Mouse (Mus musculus) c-Kit-positive CD71-positive TER-119-positive erythroid progenitor cells, embryonic 14.5 days (primary cell): ENCODE measurements around the gene Sorbs1.

Experiments used
- DNase-seq: peaks from one replicate; pipeline ENCODE4 v3.0.0-alpha.2; 2013; ENCODE audit warnings: low spot score

The Sorbs1 gene

GRCm38 (mm10) chr19:40345684-40346083, 167.9 kb downstream of the Sorbs1 start:
- DNase-seq = peak; percentile 72

DNA sequence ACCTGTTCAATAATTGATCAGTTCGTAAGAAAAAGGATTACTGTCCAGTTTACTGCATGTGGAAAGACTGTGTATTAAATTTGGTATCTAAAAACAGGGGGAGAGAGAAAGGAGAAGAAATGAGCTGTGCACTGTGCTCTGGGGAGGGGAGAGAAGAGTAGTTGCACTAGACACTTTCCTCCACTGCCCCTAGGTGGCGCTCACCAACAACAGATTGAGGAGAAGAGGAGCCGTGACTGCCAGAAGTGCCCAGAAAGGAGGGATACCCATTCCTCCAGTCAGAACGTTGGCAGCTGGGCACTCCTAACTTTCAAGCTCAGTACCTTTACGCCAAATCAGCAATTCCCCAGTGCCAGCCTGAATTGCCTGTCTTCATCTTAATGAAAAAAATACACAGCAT, 170.6 kb downstream of the Sorbs1 start:
- DNase-seq = peak; percentile 72

DNA sequence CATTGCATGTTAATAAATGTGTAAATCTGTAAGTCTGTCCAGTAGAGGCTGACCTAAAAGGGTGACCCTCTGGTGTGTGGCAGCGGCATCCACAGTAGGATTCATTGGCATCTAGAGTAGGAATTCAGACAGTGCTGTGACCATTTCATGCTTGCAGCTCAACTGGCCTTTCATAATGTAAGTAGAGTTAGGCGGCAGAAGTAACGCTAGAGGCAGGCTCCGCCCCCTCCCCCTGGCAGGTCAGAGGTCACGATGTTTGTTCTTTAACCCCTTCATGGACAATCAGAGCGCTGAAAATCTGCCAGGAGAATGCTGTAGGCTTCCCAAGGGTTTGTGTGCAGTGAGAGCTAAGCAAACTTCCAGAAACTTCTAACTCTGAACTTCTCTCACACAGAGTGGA, 172.4 kb downstream of the Sorbs1 start:
- no peak for DNase-seq

- no peak for DNase-seq
These were observed 176.9 kb downstream of the Sorbs1 start for GRCm38 (mm10) chr19:40336694-40337093.

- DNase-seq = no peak
These were observed 179.7 kb downstream of the Sorbs1 start for GRCm38 (mm10) chr19:40333905-40334304.

- no peak for DNase-seq
These were observed 180.5 kb downstream of the Sorbs1 start for GRCm38 (mm10) chr19:40333081-40333480.

DNA sequence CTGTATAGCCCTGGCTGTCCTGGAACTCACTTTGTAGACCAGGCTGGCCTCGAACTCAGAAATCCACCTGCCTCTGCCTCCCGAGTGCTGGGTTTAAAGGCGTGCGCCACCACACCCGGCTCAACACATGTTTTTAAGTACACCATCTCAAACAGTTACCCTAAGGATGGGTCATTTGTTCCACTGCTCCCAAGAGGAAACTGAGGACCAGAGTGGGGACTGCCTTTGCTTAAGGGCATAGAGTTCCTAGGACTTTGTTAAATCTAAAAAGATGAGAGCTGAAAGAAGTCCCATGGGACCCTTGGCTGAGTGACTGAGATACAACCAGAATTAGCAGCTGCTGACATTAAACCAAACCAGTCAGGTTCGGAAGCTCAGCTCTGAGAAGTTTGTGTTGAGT, 181.3 kb downstream of the Sorbs1 start:
- DNase-seq = no peak

DNA sequence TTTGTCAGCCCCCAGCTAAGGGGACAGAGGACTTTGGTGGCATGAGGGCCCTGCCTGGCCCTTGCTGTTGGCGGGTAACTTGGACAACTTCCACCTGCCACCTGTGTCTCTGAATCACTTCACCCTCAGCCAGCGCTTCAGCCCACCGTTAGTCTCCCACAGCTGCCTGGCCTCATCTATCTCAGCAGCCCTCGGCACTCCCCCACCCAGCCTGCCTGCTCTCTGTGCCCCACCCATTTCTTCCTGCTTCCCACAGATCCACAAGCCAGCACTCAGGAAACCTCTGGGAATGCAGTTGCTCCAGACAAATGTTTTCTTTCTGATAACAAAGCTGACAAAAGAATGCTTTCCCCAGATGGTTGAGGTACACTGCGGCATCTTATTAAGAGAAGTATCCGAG, 181.7 kb downstream of the Sorbs1 start:
- DNase-seq = no peak

- no peak for DNase-seq
These were observed 187.5 kb downstream of the Sorbs1 start for GRCm38 (mm10) chr19:40326126-40326525.

GRCm38 (mm10) chr19:40325381-40325780, 188.2 kb downstream of the Sorbs1 start:
- no peak for DNase-seq

DNA sequence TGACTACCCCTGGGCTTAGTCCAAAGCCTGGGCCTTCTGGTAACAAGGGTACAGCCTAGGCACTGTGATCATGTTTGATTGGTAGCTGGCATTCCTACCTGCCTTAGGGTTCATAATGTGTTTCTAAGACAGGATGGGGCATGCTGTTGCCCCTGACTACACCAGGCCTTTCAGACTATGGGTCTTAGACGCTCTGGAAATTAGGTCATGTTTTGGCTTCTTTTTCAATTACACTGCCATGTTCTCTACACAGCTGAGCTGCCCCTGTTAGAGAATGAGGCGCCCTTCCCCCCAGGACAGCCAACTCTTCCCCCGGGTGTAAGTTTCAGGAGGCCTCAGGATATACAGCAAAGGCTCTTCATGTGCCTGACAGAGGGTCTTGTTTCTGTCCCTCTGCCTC, 191.4 kb downstream of the Sorbs1 start:
- DNase-seq = no peak

- DNase-seq = no peak
These were observed 194.4 kb downstream of the Sorbs1 start for GRCm38 (mm10) chr19:40319199-40319598.

DNA sequence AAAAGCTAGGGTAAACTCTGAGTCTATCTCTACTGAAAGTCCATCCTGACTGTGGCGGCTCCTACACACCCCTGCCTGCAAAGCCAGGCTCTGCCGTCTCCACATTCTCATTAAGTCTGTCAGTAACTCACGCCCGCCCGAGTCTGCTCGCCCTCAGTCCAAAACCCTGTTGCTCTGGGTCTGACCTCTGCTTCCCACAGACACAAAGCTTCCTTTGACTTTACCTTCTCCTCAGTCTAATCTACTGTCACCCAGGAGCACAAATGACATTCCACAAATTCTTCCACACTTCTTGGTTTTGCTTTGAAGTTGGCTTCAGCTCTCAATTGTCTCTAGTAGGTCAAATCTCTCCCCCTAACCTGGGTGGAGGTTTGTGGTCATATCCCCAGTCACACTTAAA, 195.1 kb downstream of the Sorbs1 start:
- DNase-seq = no peak

DNA sequence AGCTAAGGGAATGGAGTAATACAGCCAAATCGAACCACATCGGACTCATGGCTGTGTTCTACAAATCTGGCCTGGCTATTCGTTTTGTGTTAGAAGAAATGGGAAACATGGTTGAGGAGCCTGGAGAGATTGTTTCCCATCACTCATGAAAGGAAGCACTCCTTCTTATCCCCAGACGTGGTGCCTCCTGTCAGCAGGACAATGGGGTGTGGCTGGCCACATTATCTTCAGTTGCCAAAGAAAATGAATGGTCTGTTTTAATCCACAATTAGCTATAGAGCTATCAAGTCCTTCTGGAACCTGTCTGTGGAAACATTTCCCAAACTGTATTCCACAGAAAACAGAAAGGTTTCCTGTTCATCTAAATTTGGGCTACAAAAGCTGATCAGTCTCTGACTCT, 196.6 kb downstream of the Sorbs1 start:
- DNase-seq = no peak

- no peak for DNase-seq
These were observed 199.3 kb downstream of the Sorbs1 start for GRCm38 (mm10) chr19:40314252-40314651.

GRCm38 (mm10) chr19:40311631-40312030, 201.9 kb downstream of the Sorbs1 start:
- DNase-seq = no peak

DNA sequence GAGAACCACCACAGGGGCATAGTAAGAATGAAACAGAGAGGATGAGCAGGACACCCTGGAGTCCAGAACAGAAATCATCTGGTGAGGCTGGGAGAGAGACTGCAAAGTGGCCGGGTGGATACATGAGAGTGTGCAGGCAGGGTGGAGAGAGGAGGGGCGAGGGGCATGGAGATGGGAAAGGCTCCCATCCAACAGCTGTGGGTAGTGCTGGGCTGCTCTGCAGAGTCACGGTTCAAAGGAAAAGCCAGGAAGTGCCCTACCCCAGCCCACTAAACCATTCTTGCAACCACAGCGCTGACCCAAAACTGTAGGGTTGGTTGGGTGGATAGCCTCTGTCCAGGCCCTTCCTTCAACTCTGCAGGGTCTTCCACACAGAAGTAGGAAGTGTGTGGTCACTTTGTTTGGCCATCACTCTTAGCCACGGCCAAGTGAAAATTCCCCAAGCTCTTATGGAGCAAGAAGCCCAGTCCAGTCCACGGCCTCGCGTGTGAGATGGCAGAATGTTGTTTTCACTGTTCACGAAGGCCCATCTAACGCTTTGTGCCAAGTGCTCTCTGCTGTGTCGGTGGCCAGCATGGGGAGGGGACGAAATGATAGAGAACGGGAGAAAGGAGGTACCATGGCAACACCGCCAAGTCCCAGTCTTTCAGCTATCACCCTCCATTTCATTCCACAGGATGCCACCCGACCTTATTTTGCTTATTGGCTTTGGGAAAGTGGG, 203.0 kb downstream of the Sorbs1 start:
- no peak for DNase-seq

DNA sequence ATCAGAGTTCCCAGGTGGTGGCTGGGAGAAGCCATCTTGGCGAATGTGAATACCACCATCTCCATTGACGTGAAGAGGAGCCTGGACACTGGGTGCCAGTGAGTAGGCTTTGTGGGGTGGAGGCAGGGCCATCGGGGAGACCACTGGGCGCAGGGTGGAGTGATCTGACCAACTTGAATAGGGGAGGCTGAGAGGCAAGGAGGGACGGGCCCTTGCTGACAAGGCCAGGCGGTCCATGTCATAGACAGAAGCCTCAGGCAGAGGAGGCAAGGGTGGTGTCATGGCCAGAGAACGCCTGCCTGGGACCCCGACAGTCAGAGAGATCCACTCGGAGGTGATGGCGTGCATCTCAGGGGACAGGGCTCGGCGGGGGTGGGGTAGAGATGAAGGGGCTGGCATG, 203.7 kb downstream of the Sorbs1 start:
- DNase-seq = no peak

- no peak for DNase-seq
These were observed 206.0 kb downstream of the Sorbs1 start for GRCm38 (mm10) chr19:40307550-40307949.

DNA sequence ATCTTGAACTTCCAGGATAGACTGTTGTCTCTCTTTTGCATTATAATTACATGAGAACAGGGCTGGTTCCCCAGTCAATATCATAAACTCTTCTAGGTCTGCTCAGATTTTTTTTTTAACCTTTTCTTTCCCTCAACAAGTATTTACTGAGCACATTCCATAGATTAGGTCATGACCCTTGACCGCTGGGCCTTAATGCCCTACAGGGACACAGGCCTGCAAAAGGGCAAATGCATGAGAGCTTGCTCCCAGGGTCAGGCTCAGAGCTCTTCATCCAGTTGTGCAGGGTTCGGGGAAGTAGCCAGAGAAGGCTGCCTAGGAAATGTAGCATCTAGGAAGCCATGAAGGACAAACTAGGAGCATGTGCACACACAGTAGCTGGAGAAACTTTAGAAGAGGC, 206.9 kb downstream of the Sorbs1 start:
- no peak for DNase-seq

DNA sequence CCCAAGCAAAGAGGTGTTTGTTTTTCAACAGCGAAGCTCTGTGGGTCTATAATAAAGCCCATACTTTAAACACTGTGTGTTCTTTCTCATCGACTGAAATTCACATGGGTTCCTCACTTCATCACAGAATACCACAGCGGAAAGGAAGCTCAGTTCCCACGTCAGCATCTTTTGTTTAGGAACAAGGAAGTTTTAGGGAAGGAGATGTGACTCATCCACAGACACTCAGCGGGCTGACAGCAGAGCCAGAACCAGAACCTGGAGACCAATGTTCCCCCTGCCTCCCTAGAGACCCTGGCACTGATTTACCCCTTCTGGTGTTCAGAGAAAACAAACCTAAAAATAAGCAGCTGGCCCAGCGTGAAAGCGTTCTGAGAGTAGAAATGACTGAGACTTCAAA, 208.1 kb downstream of the Sorbs1 start:
- DNase-seq = no peak

GRCm38 (mm10) chr19:40302916-40303315, 210.7 kb downstream of the Sorbs1 start:
- DNase-seq = no peak

DNA sequence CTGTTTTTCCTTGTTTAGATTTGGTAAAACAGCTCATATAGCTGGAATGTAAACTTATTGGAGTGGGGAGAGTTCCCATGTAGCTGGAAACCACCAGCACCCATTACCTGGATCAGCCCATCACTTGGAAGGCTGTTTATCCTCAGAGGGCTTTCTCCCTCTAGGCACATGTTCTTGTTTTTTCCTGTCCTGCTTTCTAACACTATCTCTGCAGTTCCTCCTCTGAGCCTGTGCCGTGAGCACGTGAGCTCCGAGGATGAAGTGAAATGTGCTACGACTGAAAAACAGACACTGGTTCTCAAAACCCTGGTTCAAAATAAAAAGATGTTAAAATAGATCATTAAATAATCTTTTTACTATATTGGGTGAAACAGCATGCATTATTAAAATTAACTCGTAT, 211.1 kb downstream of the Sorbs1 start:
- no peak for DNase-seq

DNA sequence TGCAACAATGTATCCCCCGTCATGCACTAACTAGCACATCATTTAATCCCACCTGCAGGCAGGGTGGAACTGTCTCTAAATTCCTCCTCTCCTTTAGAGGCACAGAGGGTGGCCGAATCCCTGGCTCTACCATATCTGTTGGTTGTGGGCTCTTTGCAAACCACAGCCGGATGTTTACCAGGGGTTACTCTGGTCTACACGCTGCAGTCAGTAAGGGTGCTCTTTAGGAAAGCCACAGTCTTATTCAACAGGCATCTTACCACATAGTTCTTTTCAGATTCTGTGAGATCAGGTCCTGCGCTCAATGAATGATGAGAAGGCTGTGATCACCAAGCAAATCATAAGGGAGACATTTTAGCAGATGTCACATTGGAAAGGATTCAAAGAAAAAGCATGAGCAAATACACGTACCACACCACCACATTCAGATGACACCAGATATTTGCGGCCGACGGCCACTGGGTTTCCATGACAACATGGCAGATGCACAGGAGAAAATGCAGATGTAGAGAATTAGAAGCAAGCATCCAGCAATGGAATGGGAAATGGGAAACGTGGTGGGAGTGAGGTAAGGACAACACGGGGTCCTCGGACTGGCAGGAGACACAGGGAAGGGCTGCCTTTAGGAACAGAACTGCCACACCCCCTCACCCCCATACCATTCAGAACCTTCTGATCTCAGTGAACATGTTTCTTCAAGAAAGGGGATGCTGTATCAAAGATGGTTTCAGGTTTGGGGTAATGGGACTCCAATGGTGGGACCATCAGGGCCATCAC, 213.4 kb downstream of the Sorbs1 start:
- DNase-seq = no peak
